Mouse (Mus musculus): ENCODE measurements around the gene Ddx20. TPM values are rescaled to one million over a fixed set of nuclear protein-coding genes. Genes with fewer than 3 reads are reported as not detected.
"Not testable (repeated sequence)": the region's sequence is repeated elsewhere in the genome, so short reads cannot be mapped to it uniquely, and the experiment has no call there.

Gene Ddx20
- polyA plus RNA-seq, 1 experiment from 2014 or later: 38.7 TPM

GRCm38 (mm10) chr3:105704031-105705008 lies 16.9 kb upstream of the Ddx20 start, which contains the start of gene Inka2:
Inka2 (plus strand) TSS chr3:105704599.
- Histone ChIP-seq H3K4me3 (replicated peaks) (peak within 1 kb of the TSS; percentile 51), H3K27ac (peak within 1 kb of the TSS; percentile 61), H3K9ac (peak within 1 kb of the TSS; percentile 56), H3K4me1 (peaks cover 44% of the 10 kb centered on the region), H3K27me3 (peaks cover 41% of the 10 kb centered on the region), H3K4me2 (peak within 1 kb of the TSS; percentile 96), H3K9me3 (replicated peaks) (no peaks in the 10 kb centered on the region), H3K36me3 (no peaks in the 10 kb centered on the region)
- ATAC-seq (replicated peaks; ENCODE audit: low FRiP score): peak; percentile 94
- WGBS: 5% methylated on average over 38 of the region's 43 CpGs

- Histone ChIP-seq H3K9ac (no peak overlapping the region), H3K27me3 (peaks cover 46% of the 10 kb centered on the region), H3K4me1 (peaks cover 44% of the 10 kb centered on the region), H3K4me3 (replicated peaks) (no peak overlapping the region), H3K36me3 (no peaks in the 10 kb centered on the region), H3K9me3 (replicated peaks) (no peaks in the 10 kb centered on the region), H3K27ac (0 out of 2 replicates have a peak overlapping the region, but pooled peaks have one; percentile 23), H3K4me2 (no peak overlapping the region)
- ATAC-seq (replicated peaks; ENCODE audit: low FRiP score): no peak
- 50% methylated on average over 6 of the region's 6 CpGs for WGBS
Measured at GRCm38 (mm10) chr3:105703571-105703970, 16.2 kb upstream of the Ddx20 start.

- ATAC-seq (replicated peaks; ENCODE audit: low FRiP score): no peak
- Histone ChIP-seq H3K27ac (no peak overlapping the region), H3K27me3 (peaks cover 38% of the 10 kb centered on the region), H3K9me3 (replicated peaks) (no peaks in the 10 kb centered on the region), H3K4me1 (peaks cover 35% of the 10 kb centered on the region), H3K4me2 (no peak overlapping the region), H3K9ac (no peak overlapping the region), H3K36me3 (no peaks in the 10 kb centered on the region), H3K4me3 (replicated peaks) (no peak overlapping the region)
- 54% methylated on average over 5 of the region's 5 CpGs for WGBS
Measured at GRCm38 (mm10) chr3:105701399-105701798, 14.0 kb upstream of the Ddx20 start.

GRCm38 (mm10) chr3:105700786-105701185 lies 13.4 kb upstream of the Ddx20 start:
- not testable (repeated sequence) for ATAC-seq (replicated peaks; ENCODE audit: low FRiP score); H3K9ac ChIP-seq; H3K9me3 ChIP-seq (replicated peaks); H3K4me2 ChIP-seq; H3K36me3 ChIP-seq; H3K4me3 ChIP-seq (replicated peaks); H3K27ac ChIP-seq
- WGBS: 45% methylated on average over 1 of the region's 1 CpGs
- H3K4me1 ChIP-seq: peaks cover 35% of the 10 kb centered on the region
- H3K27me3 ChIP-seq: peaks cover 32% of the 10 kb centered on the region

- 63% methylated on average over 3 of the region's 3 CpGs for WGBS
- Histone ChIP-seq H3K27me3 (peaks cover 35% of the 10 kb centered on the region), H3K4me2 (no peak overlapping the region), H3K4me3 (replicated peaks) (no peak overlapping the region), H3K9me3 (replicated peaks) (no peaks in the 10 kb centered on the region), H3K36me3 (no peaks in the 10 kb centered on the region), H3K9ac (no peak overlapping the region), H3K27ac (no peak overlapping the region), H3K4me1 (peaks cover 27% of the 10 kb centered on the region)
- ATAC-seq (replicated peaks; ENCODE audit: low FRiP score): peak; percentile 49; the same call in 1 of the 2 replicates
Measured at GRCm38 (mm10) chr3:105699241-105699933, 12.0 kb upstream of the Ddx20 start.

- peaks cover 19% of the 10 kb centered on the region for H3K4me1 ChIP-seq
- 89% methylated on average over 1 of the region's 1 CpGs for WGBS
- no peaks in the 10 kb centered on the region for H3K36me3 ChIP-seq
- no peak overlapping the region for H3K27ac ChIP-seq
- H3K27me3 ChIP-seq: peaks cover 34% of the 10 kb centered on the region
- no peak overlapping the region for H3K4me2 ChIP-seq
- ATAC-seq (replicated peaks; ENCODE audit: low FRiP score): no peak
- no peaks in the 10 kb centered on the region for H3K9me3 ChIP-seq (replicated peaks)
- H3K4me3 ChIP-seq (replicated peaks): no peak overlapping the region
- H3K9ac ChIP-seq: no peak overlapping the region
Measured at GRCm38 (mm10) chr3:105698311-105698710, 10.9 kb upstream of the Ddx20 start.

- Histone ChIP-seq H3K9me3 (replicated peaks) (no peaks in the 10 kb centered on the region), H3K27me3 (peaks cover 26% of the 10 kb centered on the region), H3K4me2 (no peak overlapping the region), H3K4me1 (peaks cover 19% of the 10 kb centered on the region), H3K9ac (no peak overlapping the region), H3K4me3 (replicated peaks) (no peak overlapping the region), H3K36me3 (no peaks in the 10 kb centered on the region), H3K27ac (no peak overlapping the region)
- 60% methylated on average over 5 of the region's 5 CpGs for WGBS
- no peak for ATAC-seq (replicated peaks; ENCODE audit: low FRiP score)
Measured at GRCm38 (mm10) chr3:105697148-105697441, 9.7 kb upstream of the Ddx20 start.

GRCm38 (mm10) chr3:105696387-105697147 lies 9.2 kb upstream of the Ddx20 start:
- Histone ChIP-seq H3K27me3 (peaks cover 21% of the 10 kb centered on the region), H3K9ac (no peak overlapping the region), H3K4me1 (peaks cover 18% of the 10 kb centered on the region), H3K36me3 (no peaks in the 10 kb centered on the region), H3K4me3 (replicated peaks) (no peak overlapping the region), H3K27ac (no peak overlapping the region), H3K9me3 (replicated peaks) (no peaks in the 10 kb centered on the region), H3K4me2 (peak overlapping the region; percentile 39)
- WGBS: 62% methylated on average over 17 of the region's 17 CpGs
- no peak for ATAC-seq (replicated peaks; ENCODE audit: low FRiP score)

GRCm38 (mm10) chr3:105695476-105696386 lies 8.4 kb upstream of the Ddx20 start:
- peak overlapping the region; percentile 39 for H3K4me2 ChIP-seq
- WGBS: 27% methylated on average over 20 of the region's 20 CpGs
- ATAC-seq (replicated peaks; ENCODE audit: low FRiP score): no peak

GRCm38 (mm10) chr3:105693327-105694080 lies 6.1 kb upstream of the Ddx20 start:
- H3K9me3 ChIP-seq (replicated peaks): no peaks in the 10 kb centered on the region
- H3K9ac ChIP-seq: no peak overlapping the region
- no peak for ATAC-seq (replicated peaks; ENCODE audit: low FRiP score)
- peaks cover 14% of the 10 kb centered on the region for H3K4me1 ChIP-seq
- WGBS: 72% methylated on average over 14 of the region's 14 CpGs
- H3K4me3 ChIP-seq (replicated peaks): no peak overlapping the region
- H3K4me2 ChIP-seq: no peak overlapping the region
- no peak overlapping the region for H3K27ac ChIP-seq
- no peaks in the 10 kb centered on the region for H3K36me3 ChIP-seq
- H3K27me3 ChIP-seq: peaks cover 13% of the 10 kb centered on the region

More at GRCm38 (mm10) chr3:105695476-105696386, 8.4 kb upstream of the Ddx20 start:
- H3K27ac ChIP-seq: no peak overlapping the region
- H3K27me3 ChIP-seq: peaks cover 18% of the 10 kb centered on the region
- no peak overlapping the region for H3K9ac ChIP-seq
- peak overlapping the region; percentile 10; the same call in 1 of the 2 replicates for H3K4me3 ChIP-seq (replicated peaks)
- H3K4me1 ChIP-seq: peaks cover 14% of the 10 kb centered on the region
- H3K9me3 ChIP-seq (replicated peaks): no peaks in the 10 kb centered on the region
- H3K36me3 ChIP-seq: no peaks in the 10 kb centered on the region
